Mouse (Mus musculus) hindbrain, embryonic 12.5 days (tissue): Measurements from ENCODE around the gene Dusp2. TPM values are rescaled to one million over a fixed set of nuclear protein-coding genes. Genes with fewer than 3 reads are reported as not detected.
A peak's percentile ranks its signal among the peaks of the same experiment; 100 is the strongest.

Experiments
- ATAC-seq: fragments of 200-750 bp; cut with Nextera tagmentation; 2 replicates; pipeline ENCODE4 v1.8.0; 2017; ENCODE audit warnings: moderate TSS enrichment; ENCODE audit not compliant: low FRiP score
- H3K27ac ChIP-seq: fragments of 300-500 bp; sonication (generic); 2 replicates; pipeline ENCODE4 v1.5.1; 2016; ENCODE audit warnings: mild to moderate bottlenecking
- H3K27me3 ChIP-seq: fragments of 300-500 bp; sonication (generic); 2 replicates; pipeline ENCODE4 v1.6.1; 2016; ENCODE audit warnings: mild to moderate bottlenecking
- H3K36me3 ChIP-seq: fragments of 300-500 bp; sonication (generic); 2 replicates; pipeline ENCODE4 v1.6.1; 2016; ENCODE audit warnings: mild to moderate bottlenecking
- H3K4me1 ChIP-seq: fragments of 300-500 bp; sonication (generic); 2 replicates; pipeline ENCODE4 v1.6.1; 2016
- H3K4me2 ChIP-seq: fragments of 300-500 bp; sonication (generic); replicated peaks from 2 replicates; pipeline ENCODE4 v1.6.1; 2016; ENCODE audit warnings: mild to moderate bottlenecking
- H3K4me3 ChIP-seq: fragments of 300-500 bp; sonication (generic); 2 replicates; pipeline ENCODE4 v1.5.1; 2016; ENCODE audit warnings: mild to moderate bottlenecking
- H3K9ac ChIP-seq: fragments of 300-500 bp; sonication (generic); 2 replicates; pipeline ENCODE4 v1.6.1; 2016; ENCODE audit warnings: mild to moderate bottlenecking, moderate library complexity
- H3K9me3 ChIP-seq: fragments of 300-500 bp; sonication (generic); replicated peaks from 2 replicates; pipeline ENCODE4 v1.6.1; 2016; ENCODE audit warnings: mild to moderate bottlenecking
- WGBS: fragments of 180-500 bp; shearing (Covaris S2); methylation state at CpG from one replicate; pipeline ENCODE4 v1.1.7; 2016; 5-methylcytosine and 5-hydroxymethylcytosine counted together
- polyA plus RNA-seq: library from polyadenylated mRNA; unstranded; fragments of >200 nt; fragmentation: Nextera tagmentation; extraction: Ambion mirVana; gene quantifications from 2 replicates; pipeline ENCODE4 v1.2.1, GENCODE M21; 2016

Gene Dusp2
- polyA plus RNA-seq, 1 experiment from 2014 or later = 5.5 TPM

- ATAC-seq = no peak
- Histone ChIP-seq H3K36me3 (no peaks in the 10 kb centered on the region), H3K4me1 (no peaks in the 10 kb centered on the region), H3K4me2 (no peak overlapping the region), H3K4me3 (no peak overlapping the region), H3K27me3 (no peaks in the 10 kb centered on the region), H3K9me3 (no peaks in the 10 kb centered on the region), H3K27ac (no peak overlapping the region), H3K9ac (no peak overlapping the region)
- 76% methylated on average over 12 of the region's 12 CpGs for WGBS
Measured at GRCm38 (mm10) chr2:127328090-127328851, 7.7 kb upstream of the Dusp2 start.

DNA sequence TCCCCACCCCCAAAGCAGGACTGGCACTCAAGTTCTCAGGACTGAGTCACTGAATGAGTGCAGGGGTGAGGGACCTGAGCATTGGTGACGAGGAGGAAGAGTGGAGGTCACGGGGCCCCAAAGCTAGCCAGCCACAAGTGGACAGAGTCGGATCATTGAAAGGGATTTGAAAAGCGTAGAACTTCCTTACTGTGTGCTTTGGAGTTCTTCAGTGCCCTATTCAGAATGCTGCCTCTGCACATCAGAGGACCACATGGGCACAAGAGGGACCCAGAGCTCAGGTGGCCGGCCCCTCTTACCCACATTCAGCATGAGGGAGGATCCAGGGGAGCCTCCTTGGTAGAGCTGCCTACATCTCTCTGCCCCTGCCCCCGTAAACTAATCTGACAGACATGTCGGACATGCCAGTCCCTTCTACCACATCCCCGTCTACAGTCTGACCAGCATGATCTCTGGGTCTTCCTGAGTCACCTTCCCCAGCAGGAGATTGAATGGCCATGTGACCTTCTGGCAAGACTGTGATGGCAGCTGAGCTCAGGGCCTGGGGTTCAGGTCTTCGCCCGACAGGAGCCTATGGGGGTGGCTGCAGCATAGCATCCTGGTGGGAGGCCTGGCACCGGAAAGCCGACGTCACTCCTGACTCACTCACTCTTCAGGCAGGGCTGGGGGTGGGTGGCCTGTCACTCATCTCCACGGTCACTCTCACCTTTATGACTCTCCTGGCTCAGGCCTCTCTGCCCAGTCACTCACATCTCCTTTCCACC lies 3.0 kb upstream of the Dusp2 start:
- no peak overlapping the region for H3K4me3 ChIP-seq
- H3K27me3 ChIP-seq = peaks cover 42% of the 10 kb centered on the region
- H3K4me1 ChIP-seq = peaks cover 15% of the 10 kb centered on the region
- WGBS = 77% methylated on average over 14 of the region's 14 CpGs
- H3K9me3 ChIP-seq = no peaks in the 10 kb centered on the region
- H3K27ac ChIP-seq = no peak overlapping the region
- H3K4me2 ChIP-seq = no peak overlapping the region
- ATAC-seq = no peak
- H3K9ac ChIP-seq = no peak overlapping the region
- H3K36me3 ChIP-seq = no peaks in the 10 kb centered on the region

- peaks cover 15% of the 10 kb centered on the region for H3K4me1 ChIP-seq
- H3K4me2 ChIP-seq = no peak overlapping the region
- H3K36me3 ChIP-seq = no peaks in the 10 kb centered on the region
- no peak overlapping the region for H3K9ac ChIP-seq
- no peak overlapping the region for H3K27ac ChIP-seq
- peaks cover 46% of the 10 kb centered on the region for H3K27me3 ChIP-seq
- H3K4me3 ChIP-seq = no peak overlapping the region
- WGBS = 76% methylated on average over 5 of the region's 5 CpGs
- H3K9me3 ChIP-seq = no peaks in the 10 kb centered on the region
- no peak for ATAC-seq
Measured at GRCm38 (mm10) chr2:127333945-127334603, 1.9 kb upstream of the Dusp2 start.

DNA sequence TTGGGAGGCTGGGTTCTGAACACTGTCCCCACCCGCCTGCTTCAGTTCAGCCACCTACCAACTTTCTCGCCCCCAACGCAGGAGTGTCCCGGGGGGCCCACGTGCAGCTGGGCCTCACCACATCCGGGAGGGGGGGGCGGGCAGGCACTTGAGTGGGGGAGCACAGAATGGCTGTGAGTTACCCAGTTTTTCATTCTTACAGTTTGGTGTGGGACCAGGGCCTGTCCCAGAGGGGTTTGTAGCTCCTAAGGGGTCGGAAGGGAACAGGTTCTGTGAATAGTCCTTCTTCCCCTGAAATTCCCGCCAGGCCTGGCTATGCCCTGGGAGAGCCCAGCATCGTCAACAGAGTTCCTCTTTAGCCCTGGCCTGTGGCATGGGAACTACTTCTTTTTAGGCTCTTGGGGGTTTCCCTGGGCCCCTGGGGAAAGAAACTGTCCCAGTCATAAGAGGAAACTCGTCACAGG lies 849 bp upstream of the Dusp2 start:
- Histone ChIP-seq H3K36me3 (no peaks in the 10 kb centered on the region), H3K4me1 (peaks cover 15% of the 10 kb centered on the region), H3K4me3 (no peak overlapping the region), H3K9ac (no peak overlapping the region), H3K4me2 (peak overlapping the region; percentile 95; the same call in 1 of the 2 replicates), H3K27me3 (peaks cover 52% of the 10 kb centered on the region), H3K27ac (no peak overlapping the region), H3K9me3 (no peaks in the 10 kb centered on the region)
- WGBS = 54% methylated on average over 11 of the region's 11 CpGs
- ATAC-seq = no peak

DNA sequence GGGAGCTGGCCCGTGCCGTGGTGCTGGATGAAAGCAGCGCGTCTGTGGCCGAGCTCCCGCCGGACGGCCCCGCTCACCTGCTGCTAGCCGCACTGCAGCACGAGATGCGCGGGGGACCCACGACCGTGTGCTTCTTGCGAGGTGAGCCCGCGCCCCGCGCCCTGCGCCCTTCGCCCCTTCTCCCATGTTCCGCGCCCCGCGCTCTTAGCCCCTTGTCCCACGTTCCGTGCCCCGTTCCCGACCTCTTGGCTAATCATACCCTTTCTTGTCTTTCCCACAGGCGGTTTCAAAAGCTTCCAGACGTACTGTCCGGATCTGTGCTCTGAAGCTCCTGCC lies 506 bp downstream of the Dusp2 start:
- 5% methylated on average over 33 of the region's 33 CpGs for WGBS
- H3K27me3 ChIP-seq = peaks cover 52% of the 10 kb centered on the region
- H3K4me1 ChIP-seq = peaks cover 15% of the 10 kb centered on the region
- no peak; the same call in 1 of the 2 replicates for ATAC-seq
- no peak overlapping the region for H3K27ac ChIP-seq
- H3K9ac ChIP-seq = peak overlapping the region; percentile 59
- H3K9me3 ChIP-seq = no peaks in the 10 kb centered on the region
- H3K4me3 ChIP-seq = peak overlapping the region; percentile 52
- H3K4me2 ChIP-seq = peak overlapping the region; percentile 95
- H3K36me3 ChIP-seq = no peaks in the 10 kb centered on the region

DNA sequence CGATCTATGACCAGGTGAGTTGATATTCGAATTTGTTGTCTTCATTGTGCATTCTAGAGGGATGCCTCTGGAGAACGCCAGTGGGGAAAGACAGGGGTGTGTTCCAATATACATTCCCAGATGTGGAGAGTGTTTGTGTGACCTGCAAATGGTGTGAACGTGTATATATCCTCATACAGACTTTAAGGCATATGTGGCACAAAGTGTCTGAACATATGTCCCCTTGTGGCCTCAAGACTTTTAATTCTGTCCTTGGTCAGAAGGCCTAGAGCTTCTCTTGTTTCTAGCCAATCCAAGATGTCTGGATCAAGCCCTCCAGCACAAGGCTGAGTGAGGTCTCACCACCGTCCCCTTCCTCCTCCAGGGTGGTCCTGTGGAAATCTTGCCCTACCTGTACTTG lies 926 bp downstream of the Dusp2 start:
- H3K9ac ChIP-seq = no peak overlapping the region
- 52% methylated on average over 5 of the region's 5 CpGs for WGBS
- H3K4me2 ChIP-seq = peak overlapping the region; percentile 95
- H3K27me3 ChIP-seq = peaks cover 52% of the 10 kb centered on the region
- no peak for ATAC-seq
- H3K9me3 ChIP-seq = no peaks in the 10 kb centered on the region
- H3K27ac ChIP-seq = no peak overlapping the region
- no peaks in the 10 kb centered on the region for H3K36me3 ChIP-seq
- peaks cover 15% of the 10 kb centered on the region for H3K4me1 ChIP-seq
- H3K4me3 ChIP-seq = peak overlapping the region; percentile 52

DNA sequence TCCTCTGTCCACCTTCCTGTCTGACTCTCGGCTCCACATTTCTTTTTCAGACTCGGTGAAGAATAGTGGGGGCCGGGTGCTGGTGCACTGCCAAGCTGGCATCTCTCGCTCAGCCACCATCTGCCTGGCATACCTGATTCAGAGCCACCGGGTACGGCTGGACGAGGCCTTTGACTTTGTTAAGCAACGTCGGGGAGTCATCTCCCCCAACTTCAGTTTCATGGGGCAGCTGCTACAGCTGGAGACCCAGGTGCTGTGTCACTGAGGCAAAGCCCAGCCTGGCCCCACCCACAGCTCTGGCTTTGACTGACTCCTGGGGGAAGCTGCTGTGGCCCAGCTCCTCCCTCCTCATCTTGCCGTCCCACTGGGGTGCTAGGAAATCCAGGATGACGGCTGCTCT lies 1.6 kb downstream of the Dusp2 start:
- Histone ChIP-seq H3K27ac (no peak overlapping the region), H3K4me3 (no peak overlapping the region), H3K9ac (no peak overlapping the region), H3K9me3 (no peaks in the 10 kb centered on the region), H3K4me1 (peaks cover 15% of the 10 kb centered on the region), H3K4me2 (0 out of 2 replicates have a peak overlapping the region, but pooled peaks have one; percentile 4), H3K36me3 (no peaks in the 10 kb centered on the region), H3K27me3 (peaks cover 52% of the 10 kb centered on the region)
- no peak for ATAC-seq
- 68% methylated on average over 11 of the region's 11 CpGs for WGBS

- H3K27me3 ChIP-seq = peaks cover 52% of the 10 kb centered on the region
- H3K4me1 ChIP-seq = peaks cover 15% of the 10 kb centered on the region
- no peak overlapping the region for H3K4me3 ChIP-seq
- 54% methylated on average over 7 of the region's 7 CpGs for WGBS
- H3K36me3 ChIP-seq = no peaks in the 10 kb centered on the region
- H3K27ac ChIP-seq = no peak overlapping the region
- H3K9me3 ChIP-seq = no peaks in the 10 kb centered on the region
- no peak for ATAC-seq
- no peak overlapping the region for H3K9ac ChIP-seq
- no peak overlapping the region for H3K4me2 ChIP-seq
Measured at GRCm38 (mm10) chr2:127338012-127338411, 2.1 kb downstream of the Dusp2 start.

GRCm38 (mm10) chr2:127338416-127338815 lies 2.5 kb downstream of the Dusp2 start, which contains the start of gene Astl:
Gene Astl (plus strand): TSS chr2:127338639.
- peaks cover 15% of the 10 kb centered on the region for H3K4me1 ChIP-seq
- no peak within 1 kb of the TSS for H3K4me3 ChIP-seq
- peaks cover 53% of the 10 kb centered on the region for H3K27me3 ChIP-seq
- no peak within 1 kb of the TSS for H3K27ac ChIP-seq
- H3K9me3 ChIP-seq = no peaks in the 10 kb centered on the region
- H3K9ac ChIP-seq = no peak within 1 kb of the TSS
- WGBS = 90% methylated on average over 4 of the region's 4 CpGs
- 0 out of 2 replicates have a peak within 1 kb of the TSS, but pooled peaks have one; percentile 4 for H3K4me2 ChIP-seq
- no peaks in the 10 kb centered on the region for H3K36me3 ChIP-seq
- ATAC-seq = no peak

- Histone ChIP-seq H3K4me1 (peaks cover 15% of the 10 kb centered on the region), H3K9ac (no peak overlapping the region), H3K27me3 (peaks cover 56% of the 10 kb centered on the region), H3K9me3 (no peaks in the 10 kb centered on the region), H3K36me3 (no peaks in the 10 kb centered on the region), H3K4me2 (no peak overlapping the region), H3K4me3 (no peak overlapping the region), H3K27ac (no peak overlapping the region)
- no peak for ATAC-seq
- WGBS = 73% methylated on average over 4 of the region's 4 CpGs
Measured at GRCm38 (mm10) chr2:127338833-127339232, 2.9 kb downstream of the Dusp2 start.

DNA sequence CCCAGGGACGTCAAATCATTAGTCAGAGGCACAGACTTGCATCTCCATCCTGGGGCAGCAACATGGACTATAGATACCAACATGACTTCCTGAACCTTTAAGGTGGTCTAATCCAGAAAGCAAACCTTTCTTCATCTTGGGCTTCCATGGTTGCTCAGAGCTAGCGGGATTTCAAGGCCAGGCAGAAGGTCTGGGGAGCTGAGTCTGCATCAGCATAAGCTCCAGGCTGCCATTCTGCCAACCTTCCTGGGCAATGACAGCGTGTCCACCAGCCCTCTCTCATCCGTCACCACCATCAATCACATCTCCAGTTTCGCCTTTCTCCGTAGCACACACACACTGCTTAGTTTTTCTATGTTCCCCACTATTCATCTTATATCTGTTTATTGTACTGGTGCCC lies 3.3 kb downstream of the Dusp2 start:
- Histone ChIP-seq H3K4me3 (no peak overlapping the region), H3K4me1 (peaks cover 15% of the 10 kb centered on the region), H3K4me2 (no peak overlapping the region), H3K36me3 (no peaks in the 10 kb centered on the region), H3K9ac (no peak overlapping the region), H3K27me3 (peaks cover 53% of the 10 kb centered on the region), H3K27ac (no peak overlapping the region), H3K9me3 (no peaks in the 10 kb centered on the region)
- WGBS = 84% methylated on average over 6 of the region's 6 CpGs
- ATAC-seq = no peak

GRCm38 (mm10) chr2:127341159-127341558 lies 5.2 kb downstream of the Dusp2 start:
- Histone ChIP-seq H3K36me3 (no peaks in the 10 kb centered on the region), H3K9me3 (no peaks in the 10 kb centered on the region), H3K4me3 (no peak overlapping the region), H3K4me1 (peaks cover 5% of the 10 kb centered on the region), H3K4me2 (no peak overlapping the region), H3K27me3 (peaks cover 34% of the 10 kb centered on the region), H3K9ac (no peak overlapping the region), H3K27ac (no peak overlapping the region)
- 25% methylated on average over 3 of the region's 3 CpGs for WGBS
- ATAC-seq = 0 out of 2 replicates have a peak, but pooled peaks have one; percentile 20
